Mouse (Mus musculus) layer of hippocampus, adult 18-20 months (tissue): ENCODE measurements at regions not wholly inside any gene's neighbourhood (a gene's known extent, or its start where the extent isn't known, plus 50 kb on each side); places are given as distances from the start of the nearest gene placed in this dataset.

Source experiments
- DNase-seq, 2 experiments: peaks; one replicate each; pipeline ENCODE4 v3.0.0; 2022; ENCODE audit warnings: low spot score in 2 of 2

GRCm38 (mm10) chr16:27507212-27507611 lies 118.5 kb downstream of the Ccdc50 start:
- no peak for DNase-seq

GRCm38 (mm10) chr16:27523527-27524121 lies 135.0 kb downstream of the Ccdc50 start:
- peak; percentile 83 to 89 for DNase-seq

DNA sequence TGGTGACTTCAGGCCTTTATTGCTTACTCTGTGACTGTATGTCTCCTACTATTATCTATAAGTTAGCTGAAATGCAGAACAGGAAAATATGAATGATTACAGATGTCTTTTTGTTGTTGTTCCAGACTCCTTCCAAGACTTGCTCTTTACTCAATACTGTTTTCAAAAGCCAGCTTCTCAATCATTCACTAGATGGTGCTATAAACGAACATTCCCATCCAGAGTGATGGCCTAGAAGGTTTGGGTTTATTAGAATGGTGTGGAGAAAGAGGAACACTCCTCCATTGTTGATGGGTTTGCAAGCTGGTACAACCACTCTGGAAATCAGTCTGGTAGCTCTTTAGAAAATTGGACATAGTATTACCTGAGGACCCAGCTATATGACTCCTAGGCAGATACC lies 138.0 kb downstream of the Ccdc50 start:
- peak in 1 of 2 experiments; percentile 4 for DNase-seq

DNA sequence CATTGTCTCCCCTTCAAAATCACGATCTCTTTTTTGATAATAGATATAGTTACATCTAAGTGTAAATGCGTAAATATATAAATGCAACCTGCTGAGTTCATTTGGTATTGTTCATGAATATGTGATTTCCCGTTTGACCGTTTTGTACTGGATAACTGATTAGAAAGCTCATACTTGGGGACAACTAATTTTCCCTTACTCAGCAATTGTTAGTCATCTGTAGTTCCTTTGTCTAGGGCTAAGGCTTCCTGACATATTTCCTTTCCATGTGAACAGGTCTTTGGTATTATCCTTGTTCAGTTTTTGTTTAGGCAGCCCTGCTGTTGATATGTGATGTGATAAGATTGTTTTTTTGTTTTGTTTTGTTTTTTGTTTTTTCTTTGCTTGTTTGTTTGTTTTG lies 142.0 kb downstream of the Ccdc50 start:
- DNase-seq = no peak
